Mouse (Mus musculus): ENCODE measurements at regions not wholly inside any gene's neighbourhood (a gene's known extent, or its start where the extent isn't known, plus 50 kb on each side); places are given as distances from the start of the nearest gene placed in this dataset.

DNA sequence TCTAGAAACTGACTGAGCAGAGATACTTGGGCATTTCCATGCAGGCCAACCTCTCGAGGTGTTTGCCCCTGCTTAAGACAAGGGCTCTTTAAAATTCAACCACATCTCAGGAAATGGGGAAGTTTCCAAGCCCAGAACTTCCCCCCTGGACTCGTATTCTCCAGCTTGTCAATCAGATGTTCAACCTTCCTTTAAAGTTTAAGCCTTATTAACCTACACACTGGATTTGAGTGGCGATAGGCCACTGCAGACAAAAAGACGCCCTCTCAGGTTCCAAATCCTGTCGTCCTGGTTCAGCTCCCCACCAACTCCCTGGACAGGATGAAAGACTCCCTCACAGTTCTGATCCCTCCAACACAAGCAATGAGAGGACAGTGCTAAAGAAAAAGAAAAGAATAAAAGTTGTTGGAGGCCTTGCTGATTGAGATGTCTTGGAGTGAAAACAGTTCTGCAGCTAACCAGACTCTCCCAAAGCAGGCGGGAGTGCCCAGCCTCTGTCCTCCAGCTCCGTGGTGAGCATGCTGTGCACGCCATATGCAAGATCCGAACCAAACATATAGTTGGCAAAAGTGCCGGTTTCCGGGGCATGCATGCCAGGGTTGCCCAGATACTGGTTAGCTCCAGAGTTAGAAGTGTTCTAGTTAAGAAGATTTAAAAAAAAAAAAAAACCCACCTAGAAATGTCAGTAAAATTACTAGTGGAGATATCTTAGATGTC, 298.3 kb downstream of the Mycn start:
- WGBS = 58% methylated on average over 11 of the region's 11 CpGs
- peaks cover 7% of the 10 kb centered on the region; the same call in 1 of the 2 replicates for H3K4me1 ChIP-seq (replicated peaks; ENCODE audit: control insufficient read depth, insufficient read depth, low read length)
- H3K4me3 ChIP-seq (ENCODE audit: low read length) = no peak overlapping the region
- H3K9me3 ChIP-seq (ENCODE audit: control insufficient read depth, low read length) = no peaks in the 10 kb centered on the region
- no peak overlapping the region for H3K4me2 ChIP-seq (ENCODE audit: low read depth, low read length)
- H3K27me3 ChIP-seq (ENCODE audit: control insufficient read depth, insufficient read depth, low read depth, low read length) = no peaks in the 10 kb centered on the region
- peak overlapping the region; percentile 43 for H3K27ac ChIP-seq (ENCODE audit: low read length)
- H3K9ac ChIP-seq (ENCODE audit: low read length) = no peak overlapping the region
- ATAC-seq (ENCODE audit: low read depth) = peak; percentile 54; the same call in 1 of the 2 replicates
- H3K36me3 ChIP-seq (ENCODE audit: control insufficient read depth, insufficient read depth, low read length) = no peaks in the 10 kb centered on the region

GRCm38 (mm10) chr12:12635308-12635707, 306.4 kb downstream of the Mycn start:
- no peak overlapping the region for H3K27ac ChIP-seq (ENCODE audit: low read length)
- no peaks in the 10 kb centered on the region for H3K27me3 ChIP-seq (ENCODE audit: control insufficient read depth, insufficient read depth, low read depth, low read length)
- H3K9ac ChIP-seq (ENCODE audit: low read length) = no peak overlapping the region
- H3K4me2 ChIP-seq (ENCODE audit: low read depth, low read length) = no peak overlapping the region
- H3K4me1 ChIP-seq (replicated peaks; ENCODE audit: control insufficient read depth, insufficient read depth, low read length) = no peaks in the 10 kb centered on the region
- no peak for ATAC-seq (ENCODE audit: low read depth)
- no peak overlapping the region for H3K4me3 ChIP-seq (ENCODE audit: low read length)
- H3K9me3 ChIP-seq (ENCODE audit: control insufficient read depth, low read length) = no peaks in the 10 kb centered on the region
- WGBS = 78% methylated on average over 3 of the region's 3 CpGs
- H3K36me3 ChIP-seq (ENCODE audit: control insufficient read depth, insufficient read depth, low read length) = no peaks in the 10 kb centered on the region

DNA sequence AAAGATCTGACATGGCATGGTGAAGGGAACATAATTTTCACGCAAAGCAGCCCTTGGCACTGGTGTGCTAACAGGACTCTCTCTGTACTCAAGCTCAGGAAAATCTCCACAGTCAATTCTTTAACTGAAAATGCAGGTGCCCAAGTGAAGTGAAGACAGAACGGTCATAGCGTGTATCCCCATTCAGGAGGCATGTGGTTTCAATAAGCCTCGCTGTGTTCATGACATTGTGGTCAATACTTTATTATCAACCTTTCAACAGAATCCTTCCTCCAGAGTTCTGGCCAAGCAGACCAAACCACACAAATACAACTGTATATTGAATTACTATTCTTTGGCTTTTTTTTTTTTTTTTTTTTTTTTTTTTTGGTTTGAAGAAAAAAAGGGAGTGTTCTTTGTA, 314.1 kb downstream of the Mycn start:
- ATAC-seq (ENCODE audit: low read depth) = no peak
- no peak overlapping the region for H3K4me3 ChIP-seq (ENCODE audit: low read length)
- WGBS = 91% methylated on average over 4 of the region's 4 CpGs
- H3K36me3 ChIP-seq (ENCODE audit: control insufficient read depth, insufficient read depth, low read length) = no peaks in the 10 kb centered on the region
- no peak overlapping the region for H3K27ac ChIP-seq (ENCODE audit: low read length)
- no peak overlapping the region for H3K4me2 ChIP-seq (ENCODE audit: low read depth, low read length)
- no peak overlapping the region for H3K9ac ChIP-seq (ENCODE audit: low read length)
- H3K9me3 ChIP-seq (ENCODE audit: control insufficient read depth, low read length) = no peaks in the 10 kb centered on the region
- H3K4me1 ChIP-seq (replicated peaks; ENCODE audit: control insufficient read depth, insufficient read depth, low read length) = peaks cover 4% of the 10 kb centered on the region; the same call in 1 of the 2 replicates
- no peaks in the 10 kb centered on the region for H3K27me3 ChIP-seq (ENCODE audit: control insufficient read depth, insufficient read depth, low read depth, low read length)

- 86% methylated on average over 1 of the region's 1 CpGs for WGBS
- Histone ChIP-seq H3K4me3 (ENCODE audit: low read length) (no peak overlapping the region), H3K27me3 (ENCODE audit: control insufficient read depth, insufficient read depth, low read depth, low read length) (no peaks in the 10 kb centered on the region), H3K4me1 (replicated peaks; ENCODE audit: control insufficient read depth, insufficient read depth, low read length) (peaks cover 4% of the 10 kb centered on the region; the same call in 1 of the 2 replicates), H3K9me3 (ENCODE audit: control insufficient read depth, low read length) (no peaks in the 10 kb centered on the region), H3K27ac (ENCODE audit: low read length) (no peak overlapping the region), H3K36me3 (ENCODE audit: control insufficient read depth, insufficient read depth, low read length) (no peaks in the 10 kb centered on the region), H3K4me2 (ENCODE audit: low read depth, low read length) (no peak overlapping the region), H3K9ac (ENCODE audit: low read length) (no peak overlapping the region)
- ATAC-seq (ENCODE audit: low read depth) = no peak
Observed at GRCm38 (mm10) chr12:12625788-12626187, 315.9 kb downstream of the Mycn start.

DNA sequence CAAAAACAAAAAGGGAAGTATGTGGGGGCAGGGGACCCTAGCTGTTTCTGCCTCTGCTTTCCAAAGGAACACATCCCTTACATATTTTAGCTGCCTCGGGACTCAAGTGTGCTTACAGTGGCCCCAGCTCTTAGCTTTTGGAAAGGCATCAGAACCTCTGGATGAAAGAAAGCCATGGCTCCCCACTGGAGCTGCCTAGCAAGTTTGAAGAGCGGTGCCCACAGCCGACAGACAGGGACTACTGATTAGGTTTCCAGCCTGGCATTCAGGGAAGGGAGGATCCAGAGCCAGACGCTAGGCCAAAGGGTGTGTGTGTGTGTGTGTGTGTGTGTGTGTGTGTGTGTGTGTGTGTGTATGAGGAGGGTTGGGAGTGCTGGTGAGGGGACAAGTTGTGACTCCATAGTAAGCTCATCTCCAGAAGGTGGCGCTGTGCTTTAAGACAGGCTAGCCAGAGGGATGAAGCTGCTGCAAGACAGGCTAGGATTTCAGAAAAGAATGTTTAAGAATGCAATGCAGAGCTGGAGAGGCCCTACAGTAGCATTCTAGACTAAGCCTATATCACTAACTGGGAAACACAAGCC, 318.9 kb downstream of the Mycn start:
- no peaks in the 10 kb centered on the region for H3K9me3 ChIP-seq (ENCODE audit: control insufficient read depth, low read length)
- WGBS = 18% methylated on average over 5 of the region's 5 CpGs
- H3K4me3 ChIP-seq (ENCODE audit: low read length) = no peak overlapping the region
- 0 out of 2 replicates have a peak overlapping the region, but pooled peaks have one; percentile 17 for H3K9ac ChIP-seq (ENCODE audit: low read length)
- H3K27ac ChIP-seq (ENCODE audit: low read length) = peak overlapping the region; percentile 14
- H3K27me3 ChIP-seq (ENCODE audit: control insufficient read depth, insufficient read depth, low read depth, low read length) = no peaks in the 10 kb centered on the region
- no peak overlapping the region for H3K4me2 ChIP-seq (ENCODE audit: low read depth, low read length)
- no peaks in the 10 kb centered on the region for H3K36me3 ChIP-seq (ENCODE audit: control insufficient read depth, insufficient read depth, low read length)
- ATAC-seq (ENCODE audit: low read depth) = peak; percentile 80
- H3K4me1 ChIP-seq (replicated peaks; ENCODE audit: control insufficient read depth, insufficient read depth, low read length) = peaks cover 4% of the 10 kb centered on the region; the same call in 1 of the 2 replicates

DNA sequence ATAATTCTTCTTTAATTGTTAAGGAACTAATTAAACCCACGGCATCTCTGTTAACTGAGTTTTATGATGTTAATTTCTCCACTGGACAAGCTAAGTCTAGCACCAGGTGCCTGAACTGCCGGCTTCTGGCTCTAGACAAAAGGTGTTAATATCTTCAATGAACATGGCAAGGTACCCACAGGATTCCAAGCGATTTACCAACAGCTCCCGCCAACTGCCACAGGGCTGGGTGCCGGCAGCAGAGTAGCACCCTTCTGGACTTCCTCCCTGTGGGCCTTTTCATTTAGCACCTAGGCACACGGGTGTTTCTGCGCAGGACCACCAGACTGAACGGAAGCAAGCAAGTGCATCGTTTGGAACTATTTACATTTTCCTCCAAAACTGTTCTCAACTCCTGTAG, 320.2 kb downstream of the Mycn start:
- H3K4me3 ChIP-seq (ENCODE audit: low read length) = no peak overlapping the region
- no peak overlapping the region for H3K9ac ChIP-seq (ENCODE audit: low read length)
- no peaks in the 10 kb centered on the region for H3K9me3 ChIP-seq (ENCODE audit: control insufficient read depth, low read length)
- no peak overlapping the region for H3K4me2 ChIP-seq (ENCODE audit: low read depth, low read length)
- WGBS = 80% methylated on average over 9 of the region's 9 CpGs
- no peaks in the 10 kb centered on the region for H3K36me3 ChIP-seq (ENCODE audit: control insufficient read depth, insufficient read depth, low read length)
- H3K27ac ChIP-seq (ENCODE audit: low read length) = no peak overlapping the region
- H3K27me3 ChIP-seq (ENCODE audit: control insufficient read depth, insufficient read depth, low read depth, low read length) = no peaks in the 10 kb centered on the region
- peaks cover 4% of the 10 kb centered on the region; the same call in 1 of the 2 replicates for H3K4me1 ChIP-seq (replicated peaks; ENCODE audit: control insufficient read depth, insufficient read depth, low read length)
- no peak for ATAC-seq (ENCODE audit: low read depth)

DNA sequence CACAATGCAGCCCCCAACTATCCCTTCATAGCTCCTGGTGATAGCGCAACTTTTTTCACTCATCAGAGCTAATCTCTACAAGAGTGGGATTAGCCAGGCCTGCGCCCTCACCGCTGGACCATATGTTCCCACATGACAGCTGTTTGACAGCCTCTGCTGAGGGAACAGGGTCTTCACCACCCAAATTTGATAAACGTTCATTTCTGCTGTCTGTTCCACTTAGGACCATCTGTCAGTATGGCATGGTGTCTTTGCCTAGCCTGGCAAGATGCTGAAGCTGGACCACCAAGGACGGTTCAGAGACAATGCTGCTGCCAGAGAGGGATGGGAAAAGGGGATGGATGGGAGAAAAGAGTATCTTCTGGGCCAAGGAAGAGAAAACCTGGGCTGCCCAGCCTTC, 321.4 kb downstream of the Mycn start:
- Histone ChIP-seq H3K36me3 (ENCODE audit: control insufficient read depth, insufficient read depth, low read length) (no peaks in the 10 kb centered on the region), H3K4me3 (ENCODE audit: low read length) (no peak overlapping the region), H3K9me3 (ENCODE audit: control insufficient read depth, low read length) (no peaks in the 10 kb centered on the region), H3K9ac (ENCODE audit: low read length) (no peak overlapping the region), H3K4me2 (ENCODE audit: low read depth, low read length) (no peak overlapping the region), H3K4me1 (replicated peaks; ENCODE audit: control insufficient read depth, insufficient read depth, low read length) (peaks cover 4% of the 10 kb centered on the region; the same call in 1 of the 2 replicates), H3K27ac (ENCODE audit: low read length) (no peak overlapping the region), H3K27me3 (ENCODE audit: control insufficient read depth, insufficient read depth, low read depth, low read length) (no peaks in the 10 kb centered on the region)
- WGBS = 84% methylated on average over 5 of the region's 5 CpGs
- ATAC-seq (ENCODE audit: low read depth) = no peak

- Histone ChIP-seq H3K4me2 (ENCODE audit: low read depth, low read length) (no peak overlapping the region), H3K4me1 (replicated peaks; ENCODE audit: control insufficient read depth, insufficient read depth, low read length) (peaks cover 4% of the 10 kb centered on the region; the same call in 1 of the 2 replicates), H3K36me3 (ENCODE audit: control insufficient read depth, insufficient read depth, low read length) (no peaks in the 10 kb centered on the region), H3K4me3 (ENCODE audit: low read length) (no peak overlapping the region), H3K27ac (ENCODE audit: low read length) (no peak overlapping the region), H3K27me3 (ENCODE audit: control insufficient read depth, insufficient read depth, low read depth, low read length) (no peaks in the 10 kb centered on the region), H3K9me3 (ENCODE audit: control insufficient read depth, low read length) (no peaks in the 10 kb centered on the region), H3K9ac (ENCODE audit: low read length) (no peak overlapping the region)
- WGBS = 63% methylated on average over 5 of the region's 5 CpGs
- no peak for ATAC-seq (ENCODE audit: low read depth)
Observed at GRCm38 (mm10) chr12:12619431-12619830, 322.3 kb downstream of the Mycn start.

GRCm38 (mm10) chr12:12612520-12612919, 329.2 kb downstream of the Mycn start:
- Histone ChIP-seq H3K4me1 (replicated peaks; ENCODE audit: control insufficient read depth, insufficient read depth, low read length) (no peaks in the 10 kb centered on the region), H3K27ac (ENCODE audit: low read length) (no peak overlapping the region), H3K4me2 (ENCODE audit: low read depth, low read length) (no peak overlapping the region), H3K9ac (ENCODE audit: low read length) (no peak overlapping the region), H3K4me3 (ENCODE audit: low read length) (no peak overlapping the region), H3K36me3 (ENCODE audit: control insufficient read depth, insufficient read depth, low read length) (no peaks in the 10 kb centered on the region), H3K27me3 (ENCODE audit: control insufficient read depth, insufficient read depth, low read depth, low read length) (no peaks in the 10 kb centered on the region), H3K9me3 (ENCODE audit: control insufficient read depth, low read length) (no peaks in the 10 kb centered on the region)
- WGBS = 86% methylated on average over 3 of the region's 3 CpGs
- no peak for ATAC-seq (ENCODE audit: low read depth)

Measured in lung, embryonic 16.5 days (tissue).